In genomic region chr4:141649244-141649643, GRCm38 (mm10) we compare ENCODE assay signal across 13 mouse cellular contexts. TPM values are rescaled to one million over a fixed set of nuclear protein-coding genes. Genes with fewer than 3 reads are reported as not detected.
DNase-seq lines count a peak whose midpoint lies in the region; ATAC-seq lines count a peak whose summit lies in the region.
"Had no signal": no experiment of that assay in that cellular context is flagged by ENCODE, and none has a peak within 500 bp of the region (broad histone marks: within the 10 kb centered on the region; RNA-seq: fewer than 3 reads in every experiment).

No protein-coding gene starts in this region.

- peaks cover 11% of the 10 kb centered on the region; the same call in 1 of the 2 replicates for H3K4me1 ChIP-seq in heart, embryonic 10.5 days
- peaks cover 33% of the 10 kb centered on the region for H3K4me1 ChIP-seq in neural tube, embryonic 13.5 days (replicated peaks)
- H3K4me1 ChIP-seq in limb, embryonic 15.5 days: peaks cover 29% of the 10 kb centered on the region; the same call in 1 of the 2 replicates

- no peak overlapping the region for H3K27ac ChIP-seq in heart, embryonic 10.5 days
- peak overlapping the region; percentile 75 for H3K27ac ChIP-seq in neural tube, embryonic 13.5 days (replicated peaks)
- H3K27ac ChIP-seq in limb, embryonic 15.5 days: peak overlapping the region; percentile 73

- H3K4me2 ChIP-seq in neural tube, embryonic 13.5 days: 0 out of 2 replicates have a peak overlapping the region, but pooled peaks have one; percentile 16
- peak overlapping the region; percentile 29 for H3K4me2 ChIP-seq in limb, embryonic 15.5 days

- WGBS in heart, embryonic 10.5 days: 67% methylated on average over 6 of the region's 6 CpGs
- WGBS in neural tube, embryonic 13.5 days: 64% methylated on average over 6 of the region's 6 CpGs
- 60% methylated on average over 6 of the region's 6 CpGs for WGBS in limb, embryonic 15.5 days

- ATAC-seq in neural tube, embryonic 13.5 days (ENCODE audit: low read depth): no peak
- no peak for ATAC-seq in limb, embryonic 15.5 days (ENCODE audit: insufficient number of reproducible peaks, low FRiP score, low TSS enrichment, low read depth)
- ATAC-seq: lung, postnatal 0 days had no signal

- no peaks in the 10 kb centered on the region for H3K27me3 ChIP-seq in heart, embryonic 10.5 days (ENCODE audit: insufficient read depth, poor library complexity, severe bottlenecking)
- H3K27me3 ChIP-seq in neural tube, embryonic 13.5 days: no peaks in the 10 kb centered on the region
- H3K27me3 ChIP-seq in limb, embryonic 15.5 days: no peaks in the 10 kb centered on the region

- H3K36me3 ChIP-seq in heart, embryonic 10.5 days: peaks cover 46% of the 10 kb centered on the region
- peaks cover 25% of the 10 kb centered on the region; the same call in 1 of the 2 replicates for H3K36me3 ChIP-seq in neural tube, embryonic 13.5 days
- peaks cover 27% of the 10 kb centered on the region for H3K36me3 ChIP-seq in limb, embryonic 15.5 days

- DNase-seq in heart, postnatal 4 days: peak; percentile 61
- DNase-seq in heart, embryonic 10.5 days (ENCODE audit: low spot score): no peak
- DNase-seq in neural tube, embryonic 10.5 days (ENCODE audit: extremely low spot score, low spot score): no peak
- peak; percentile 19 for DNase-seq in forelimb bud, embryonic 11.5 days (ENCODE audit: low read depth, low spot score)
- DNase-seq in adrenal gland, postnatal 36 days: no peak
- DNase-seq: cerebellum, adult 9-11 months; gastrocnemius, postnatal 14 days; thymus, postnatal 4 days had no signal

- no peaks in the 10 kb centered on the region for H3K9me3 ChIP-seq in heart, embryonic 10.5 days
- H3K9me3 ChIP-seq in neural tube, embryonic 13.5 days: no peaks in the 10 kb centered on the region
- no peaks in the 10 kb centered on the region for H3K9me3 ChIP-seq in limb, embryonic 15.5 days

- no peak overlapping the region for H3K4me3 ChIP-seq in heart, embryonic 10.5 days
- no peak overlapping the region for H3K4me3 ChIP-seq in neural tube, embryonic 13.5 days
- no peak overlapping the region for H3K4me3 ChIP-seq in limb, embryonic 15.5 days

- no peak overlapping the region for H3K9ac ChIP-seq in neural tube, embryonic 13.5 days
- H3K9ac ChIP-seq in limb, embryonic 15.5 days: no peak overlapping the region

RNA-seq across cellular contexts. Expression of gene Plekhm2, which starts 15.5 kb away (rescaled TPM):
- 10 to 100 TPM; 57.5 to 64.5 TPM for total RNA-seq in heart, postnatal 4 days (2021)
- 4.1 and 5.4 TPM in 2 replicates for polyA plus RNA-seq in heart, embryonic 10.5 days (2016; fragmentation: Nextera tagmentation; extraction: Ambion mirVana)
- 6.6 and 7.6 TPM in 2 replicates for polyA plus RNA-seq in neural tube, embryonic 13.5 days (2015; fragmentation: Nextera tagmentation; extraction: Ambion mirVana)
- polyA plus RNA-seq in limb, embryonic 15.5 days (2015; fragmentation: Nextera tagmentation; extraction: Ambion mirVana): 5.8 and 6.5 TPM in 2 replicates
- total RNA-seq in adrenal gland, postnatal 36 days (2021): 10 to 100 TPM; 46.0 to 65.8 TPM

RNA-seq across cellular contexts. Expression of gene Slc25a34, which starts 25.6 kb away (rescaled TPM):
- 10 to 100 TPM; 32.5 to 33.6 TPM for total RNA-seq in heart, postnatal 4 days (2021)
- polyA plus RNA-seq in heart, embryonic 10.5 days (2016; fragmentation: Nextera tagmentation; extraction: Ambion mirVana): 0.20 and 0.34 TPM in 2 replicates
- polyA plus RNA-seq in neural tube, embryonic 13.5 days (2015; fragmentation: Nextera tagmentation; extraction: Ambion mirVana): 0.11 TPM in 1 of 2 replicates, not detected in the other
- polyA plus RNA-seq in limb, embryonic 15.5 days (2015; fragmentation: Nextera tagmentation; extraction: Ambion mirVana): 0.14 and 0.52 TPM in 2 replicates
- 1 to 10 TPM; 3.0 to 7.0 TPM for total RNA-seq in adrenal gland, postnatal 36 days (2021)
- total RNA-seq: monocyte, adult 5-6 weeks had no signal

RNA-seq across cellular contexts. Expression of gene Tmem82, which starts 30.8 kb away (rescaled TPM):
- 1 to 10 TPM; 3.1 to 3.2 TPM for total RNA-seq in heart, postnatal 4 days (2021)
- polyA plus RNA-seq in heart, embryonic 10.5 days (2016; fragmentation: Nextera tagmentation; extraction: Ambion mirVana): 0.96 and 2.4 TPM in 2 replicates
- polyA plus RNA-seq in neural tube, embryonic 13.5 days (2015; fragmentation: Nextera tagmentation; extraction: Ambion mirVana): 0.31 TPM in 1 of 2 replicates, not detected in the other
- 0.20 and 0.29 TPM in 2 replicates for polyA plus RNA-seq in limb, embryonic 15.5 days (2015; fragmentation: Nextera tagmentation; extraction: Ambion mirVana)
- total RNA-seq in adrenal gland, postnatal 36 days (2021): 1 to 10 TPM in 1 of 2 experiments, under 1 TPM in 1; 0.79 to 1.3 TPM
- total RNA-seq: monocyte, adult 5-6 weeks had no signal

RNA-seq across cellular contexts. Expression of gene Rsc1a1, which starts 36.2 kb away (rescaled TPM):
- 1 to 10 TPM; 1.6 to 4.0 TPM for total RNA-seq in heart, postnatal 4 days (2021)
- 3.1 and 4.4 TPM in 2 replicates for polyA plus RNA-seq in heart, embryonic 10.5 days (2016; fragmentation: Nextera tagmentation; extraction: Ambion mirVana)
- not detected in 2 replicates for polyA plus RNA-seq in neural tube, embryonic 13.5 days (2015; fragmentation: Nextera tagmentation; extraction: Ambion mirVana)
- polyA plus RNA-seq in limb, embryonic 15.5 days (2015; fragmentation: Nextera tagmentation; extraction: Ambion mirVana): 0.45 TPM in 1 of 2 replicates, not detected in the other
- total RNA-seq in adrenal gland, postnatal 36 days (2021): 1 to 10 TPM in 1 of 2 experiments, not detected in 1; 2.4 TPM
- total RNA-seq: monocyte, adult 5-6 weeks had no signal
- polyA plus RNA-seq: kidney, embryonic 16.5 days; lung, postnatal 0 days had no signal

RNA-seq across cellular contexts. Expression of gene Fblim1, which starts 43.3 kb away (rescaled TPM):
- total RNA-seq in heart, postnatal 4 days (2021): 100 to 1,000 TPM; 122 to 145 TPM
- 61.9 and 62.7 TPM in 2 replicates for polyA plus RNA-seq in heart, embryonic 10.5 days (2016; fragmentation: Nextera tagmentation; extraction: Ambion mirVana)
- 32.1 and 36.6 TPM in 2 replicates for polyA plus RNA-seq in neural tube, embryonic 13.5 days (2015; fragmentation: Nextera tagmentation; extraction: Ambion mirVana)
- polyA plus RNA-seq in limb, embryonic 15.5 days (2015; fragmentation: Nextera tagmentation; extraction: Ambion mirVana): 27.1 and 29.3 TPM in 2 replicates
- 10 to 100 TPM in 1 of 2 experiments, 1 to 10 TPM in 1; 9.5 to 12.9 TPM for total RNA-seq in adrenal gland, postnatal 36 days (2021)
- total RNA-seq: monocyte, adult 5-6 weeks had no signal

Comparison
In these comparisons a context has a peak if more than half of its experiments do, and no peak if none do; other contexts are left out.
1. DNase-seq: peak in heart, postnatal 4 days (single experiment) and forelimb bud, embryonic 11.5 days (single experiment); none in heart, embryonic 10.5 days (single experiment), neural tube, embryonic 10.5 days (single experiment) and adrenal gland, postnatal 36 days (0 of 2).